In the genomic region with DNA sequence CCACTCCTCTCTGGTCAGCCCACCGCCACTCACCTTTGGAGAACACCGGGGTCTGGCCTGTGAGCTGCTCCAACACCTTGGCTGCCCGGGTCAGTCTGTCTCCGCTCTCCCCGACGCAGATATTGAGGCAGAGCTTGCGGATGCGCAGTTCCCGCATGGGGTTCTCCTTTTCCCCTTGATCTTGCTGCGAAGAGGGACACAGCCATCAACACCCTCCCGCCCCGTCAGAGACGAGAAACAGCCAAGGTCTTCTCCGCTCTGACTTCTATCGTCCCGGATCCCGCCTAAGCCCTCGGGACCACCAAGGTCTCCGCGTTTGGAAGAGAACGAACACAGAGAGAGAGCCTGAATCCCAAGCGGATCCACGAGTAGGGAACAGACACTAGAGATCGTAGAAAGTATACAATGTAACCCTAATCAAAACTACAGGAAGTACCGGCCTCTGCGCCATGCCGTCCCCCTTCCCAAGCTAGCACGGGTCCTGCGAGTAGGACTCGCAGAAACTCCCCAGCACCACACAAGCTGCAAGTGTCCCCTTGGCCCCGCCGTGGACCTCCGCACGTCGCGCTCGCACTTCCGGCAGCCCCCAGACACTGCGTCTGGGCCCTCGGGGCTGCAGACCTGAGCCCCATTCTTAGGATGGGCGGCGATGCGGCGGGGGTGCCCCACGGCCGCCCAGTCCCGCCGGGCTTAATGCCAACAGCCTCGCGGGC, we compare ENCODE assay signal across 8 mouse cellular contexts. TPM values are rescaled to one million over a fixed set of nuclear protein-coding genes. Genes with fewer than 3 reads are reported as not detected.
DNase-seq lines count a peak whose midpoint lies in the region; ATAC-seq and TF ChIP-seq lines count a peak whose summit lies in the region.

No protein-coding gene starts in this region.

- peaks cover 47% of the 10 kb centered on the region for H3K36me3 ChIP-seq in heart, embryonic 10.5 days
- H3K36me3 ChIP-seq in macrophage (ENCODE audit: inconsistent target), result peaks cover 32% of the 10 kb centered on the region
- H3K36me3 ChIP-seq in testis, adult 2 months (ENCODE audit: control insufficient read depth, insufficient read depth, low read length), result 0 out of 2 replicates have a peak, but pooled peaks cover 1% of the 10 kb centered on the region

- no peak for DNase-seq in heart, embryonic 10.5 days (ENCODE audit: low spot score)
- no peak for DNase-seq in heart, postnatal 36 days
- peak; percentile 85 for DNase-seq in 3134 (ENCODE audit: extremely low read depth, insufficient read length, low spot score)
- DNase-seq in retina, postnatal 1 day, result no peak

- under 1% methylated on average over 50 of the region's 50 CpGs for WGBS in heart, embryonic 10.5 days
- under 1% methylated on average over 44 of the region's 50 CpGs for WGBS in macrophage (ENCODE audit: missing documents)

- peaks cover 20% of the 10 kb centered on the region for H3K4me1 ChIP-seq in heart, embryonic 10.5 days
- peaks cover 9% of the 10 kb centered on the region for H3K4me1 ChIP-seq in brown adipose tissue, adult 24 weeks (ENCODE audit: control insufficient read depth, insufficient read depth, insufficient read length, low read length)
- H3K4me1 ChIP-seq in testis, adult 2 months (ENCODE audit: control insufficient read depth, insufficient read depth, low read length), result peaks cover 7% of the 10 kb centered on the region

- peak; percentile 19 to 31; a peak in 2 of 4 replicates for ATAC-seq in hematopoietic stem cell, adult 5-6 weeks (replicated peaks in 1 of 2; ENCODE audit: insufficient read depth in 1 of 2, low FRiP score in 2 of 2, low TSS enrichment in 1 of 2, low read depth in 1 of 2, poor library complexity in 2 of 2, severe bottlenecking in 2 of 2)

- peaks cover 38% of the 10 kb centered on the region for H3K79me2 ChIP-seq in macrophage (ENCODE audit: inconsistent target)

- no peaks in the 10 kb centered on the region for H3K9me3 ChIP-seq in heart, embryonic 10.5 days

- no peak for TF ChIP-seq CTCF in testis, adult 2 months (IDR thresholded peaks at IDR 0.05; ENCODE audit: control insufficient read depth, insufficient read depth, insufficient replicate concordance, low read depth, low read length)

- H3K27ac ChIP-seq in heart, embryonic 10.5 days, result peak overlapping the region; percentile 98
- H3K27ac ChIP-seq in brown adipose tissue, adult 24 weeks (replicated peaks; ENCODE audit: low read depth, low read length), result peak overlapping the region; percentile 79
- peak overlapping the region; percentile 65 for H3K27ac ChIP-seq in macrophage
- H3K27ac ChIP-seq in testis, adult 2 months (ENCODE audit: control insufficient read depth, insufficient read depth, low read depth, low read length), result peak overlapping the region; percentile 92

- intact Hi-C loops in heart, postnatal 36 days (cut with DNase I), result loop anchor here (5.0 to 10.0 kb wide), 3 partner anchors 165 to 550 kb away; partner anchors contain the start of gene Kdm1a

- H3K27me3 ChIP-seq in heart, embryonic 10.5 days (ENCODE audit: insufficient read depth, poor library complexity, severe bottlenecking), result no peaks in the 10 kb centered on the region
- H3K27me3 ChIP-seq in testis, adult 2 months (ENCODE audit: control insufficient read depth, insufficient read depth, low read length), result no peaks in the 10 kb centered on the region

- no peak for TF ChIP-seq POLR2A in testis, adult 2 months (IDR thresholded peaks at IDR 0.05; ENCODE audit: control insufficient read depth, low read depth, low read length)

- H3K4me3 ChIP-seq in heart, embryonic 10.5 days, result peak overlapping the region; percentile 91
- peak overlapping the region; percentile 95 for H3K4me3 ChIP-seq in brown adipose tissue, adult 24 weeks (ENCODE audit: insufficient read depth, low read depth, low read length)
- H3K4me3 ChIP-seq in macrophage (ENCODE audit: inconsistent target), result peak overlapping the region; percentile 93
- peak overlapping the region; percentile 96 for H3K4me3 ChIP-seq in testis, adult 2 months (ENCODE audit: control insufficient read depth, low read depth, low read length)

RNA-seq across cellular contexts. Expression of gene Rpl11, which starts 0.5 kb away (rescaled TPM):
- polyA plus RNA-seq in heart, embryonic 10.5 days (2016; fragmentation: Nextera tagmentation; extraction: Ambion mirVana), result 336 and 390 TPM in 2 replicates
- 100 to 1,000 TPM; 239 to 270 TPM for total RNA-seq in heart, postnatal 36 days (2021)
- polyA plus RNA-seq in brown adipose tissue, adult 24 weeks (2012; ENCODE audit: insufficient read depth, insufficient read length, missing spikeins), result 772 and 1,311 TPM in 2 replicates
- total RNA-seq in hematopoietic stem cell, adult 5-6 weeks (2017), result 829 and 1,291 TPM in 2 replicates
- total RNA-seq in macrophage (2018; cell fraction: chromatin; rRNA removed), result 100 to 1,000 TPM in 16 of 26 experiments, 10 to 100 TPM in 10; 65.0 to 198 (median 103) TPM
- 100 to 1,000 TPM; 420 to 954 (median 567) TPM for total RNA-seq in macrophage (2018; cell fraction: cytosol; rRNA removed)
- total RNA-seq in macrophage (2018; cell fraction: nucleus; rRNA removed), result 100 to 1,000 TPM in 25 of 26 experiments, 10 to 100 TPM in 1; 92.9 to 207 (median 136) TPM
- polyA plus RNA-seq in macrophage (2018), result 697 to 1,008 TPM (median 879 TPM) in 3 replicates
- 212 and 241 TPM in 2 replicates for polyA plus RNA-seq in testis, adult 2 months (2012; rRNA removed)

RNA-seq across cellular contexts. Expression of gene Eloa, which starts 31.1 kb away (rescaled TPM):
- 35.6 and 36.1 TPM in 2 replicates for polyA plus RNA-seq in heart, embryonic 10.5 days (2016; fragmentation: Nextera tagmentation; extraction: Ambion mirVana)
- total RNA-seq in heart, postnatal 36 days (2021), result 10 to 100 TPM; 34.6 to 36.2 TPM
- 28.3 and 33.8 TPM in 2 replicates for polyA plus RNA-seq in brown adipose tissue, adult 24 weeks (2012; ENCODE audit: insufficient read depth, insufficient read length, missing spikeins)
- 43.3 and 49.1 TPM in 2 replicates for total RNA-seq in hematopoietic stem cell, adult 5-6 weeks (2017)
- 10 to 100 TPM; 18.4 to 67.4 (median 37.6) TPM for total RNA-seq in macrophage (2018; cell fraction: chromatin; rRNA removed)
- 100 to 1,000 TPM in 1 of 26 experiments, 10 to 100 TPM in 25; 45.3 to 103 (median 79.2) TPM for total RNA-seq in macrophage (2018; cell fraction: cytosol; rRNA removed)
- 10 to 100 TPM; 30.2 to 99.8 (median 57.5) TPM for total RNA-seq in macrophage (2018; cell fraction: nucleus; rRNA removed)
- polyA plus RNA-seq in macrophage (2018), result 60.5 to 79.3 TPM (median 67.6 TPM) in 3 replicates
- polyA plus RNA-seq in testis, adult 2 months (2012; rRNA removed), result 12.0 and 14.1 TPM in 2 replicates
